Mouse (Mus musculus) bone marrow, adult 2 months (tissue): Measurements from ENCODE around the gene Fbl. TPM values are rescaled to one million over a fixed set of nuclear protein-coding genes. Genes with fewer than 3 reads are reported as not detected.
"Not testable (repeated sequence)": the region's sequence is repeated elsewhere in the genome, so short reads cannot be mapped to it uniquely, and the experiment has no call there.

Experiments used
- H3K27ac ChIP-seq: fragments of 200-500 bp; 2 replicates; pipeline ENCODE4 v1.5.1; 2012; ENCODE audit warnings: low read depth, mild to moderate bottlenecking, control low read depth, inconsistent platforms, low read length; ENCODE audit not compliant: control insufficient read depth, poor library complexity, insufficient read depth
- H3K4me1 ChIP-seq: fragments of 200-500 bp; 2 replicates; pipeline ENCODE4 v1.6.1; 2011; ENCODE audit warnings: low read length; ENCODE audit not compliant: control insufficient read depth, insufficient read depth
- H3K4me3 ChIP-seq: fragments of 200-500 bp; replicated peaks from 2 replicates; pipeline ENCODE3; 2011; ENCODE audit warnings: mild to moderate bottlenecking, low read depth, low read length, control low read depth; ENCODE audit not compliant: control insufficient read depth
- CTCF ChIP-seq: fragments of 200-500 bp; IDR thresholded peaks from 2 replicates; pipeline ENCODE4 v1.5.1; 2011; ENCODE audit warnings: low read length, control low read depth; ENCODE audit not compliant: control insufficient read depth, insufficient read depth
- POLR2A ChIP-seq: fragments of 200-500 bp; IDR thresholded peaks from 2 replicates; pipeline ENCODE4 v1.6.1; 2011; ENCODE audit warnings: low read depth, mild to moderate bottlenecking, control low read depth, low read length, borderline replicate concordance; ENCODE audit not compliant: control insufficient read depth
- WGBS: fragments of 180-500 bp; shearing (Covaris S2); methylation state at CpG from one replicate; pipeline ENCODE4 v1.1.7; 2018; 5-methylcytosine and 5-hydroxymethylcytosine counted together
- polyA plus RNA-seq: library from polyadenylated mRNA; stranded (reverse); fragments of >200 nt; gene quantifications from 2 replicates; pipeline ENCODE4 v1.2.4, GENCODE M21; 2011; ENCODE audit warnings: low replicate concordance; ENCODE audit not compliant: missing spikeins, insufficient read depth, insufficient read length

The Fbl gene
- polyA plus RNA-seq, 1 experiment, result 144 TPM

DNA sequence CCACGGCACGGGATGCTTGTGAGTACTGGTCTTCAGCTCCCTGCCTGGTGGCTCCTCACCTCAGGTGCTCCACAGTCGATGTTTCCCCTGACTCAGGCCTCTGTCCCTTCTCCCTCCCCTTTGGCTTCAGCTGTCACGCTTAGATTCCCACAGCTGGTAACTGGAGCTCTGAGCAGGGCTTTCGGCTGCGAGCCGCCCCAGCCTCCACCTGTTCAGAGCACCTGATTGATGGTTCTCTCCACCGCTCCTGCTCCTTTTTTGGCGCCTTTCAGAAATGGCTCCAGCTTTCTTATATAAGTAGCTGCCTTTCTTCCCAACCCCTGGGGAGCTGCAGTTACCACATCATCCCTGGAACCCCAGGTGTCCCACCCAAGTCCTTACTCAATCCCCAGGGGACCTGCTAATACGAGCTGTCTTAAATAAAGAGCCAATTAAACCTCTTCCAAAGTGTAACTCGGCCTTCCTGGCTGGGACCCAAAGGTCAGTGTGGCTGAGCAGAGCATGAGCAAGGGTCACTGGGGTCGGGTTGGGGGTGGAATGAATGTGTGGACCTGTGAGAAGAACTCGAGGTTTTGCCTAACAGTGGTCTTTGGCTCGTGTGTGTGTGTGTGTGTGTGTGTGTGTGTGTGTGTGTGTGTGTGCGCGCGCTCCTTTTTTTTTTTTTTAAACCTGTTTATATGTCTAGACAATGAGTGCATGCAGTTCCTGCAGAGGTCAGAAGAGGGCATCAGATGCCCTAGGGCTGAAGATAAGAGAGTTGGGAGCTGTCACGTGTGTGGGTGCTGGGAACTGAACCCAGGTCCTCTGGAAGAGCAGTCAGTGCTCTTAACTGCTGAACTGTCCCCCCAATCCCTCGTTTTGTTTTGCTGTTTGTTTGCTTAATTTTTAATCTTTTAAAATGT lies 33.9 kb downstream of the Fbl start:
- Histone ChIP-seq H3K27ac (no peak overlapping the region), H3K4me3 (no peak overlapping the region), H3K4me1 (no peaks in the 10 kb centered on the region)
- WGBS, result 71% methylated on average over 19 of the region's 19 CpGs
- no peak for TF ChIP-seq CTCF
- no peak for TF ChIP-seq POLR2A

- WGBS, result 71% methylated on average over 4 of the region's 4 CpGs
- H3K4me1 ChIP-seq, result no peaks in the 10 kb centered on the region
- TF ChIP-seq POLR2A (no peak), CTCF (no peak)
Measured at GRCm38 (mm10) chr7:28206044-28206600, 36.6 kb downstream of the Fbl start.

DNA sequence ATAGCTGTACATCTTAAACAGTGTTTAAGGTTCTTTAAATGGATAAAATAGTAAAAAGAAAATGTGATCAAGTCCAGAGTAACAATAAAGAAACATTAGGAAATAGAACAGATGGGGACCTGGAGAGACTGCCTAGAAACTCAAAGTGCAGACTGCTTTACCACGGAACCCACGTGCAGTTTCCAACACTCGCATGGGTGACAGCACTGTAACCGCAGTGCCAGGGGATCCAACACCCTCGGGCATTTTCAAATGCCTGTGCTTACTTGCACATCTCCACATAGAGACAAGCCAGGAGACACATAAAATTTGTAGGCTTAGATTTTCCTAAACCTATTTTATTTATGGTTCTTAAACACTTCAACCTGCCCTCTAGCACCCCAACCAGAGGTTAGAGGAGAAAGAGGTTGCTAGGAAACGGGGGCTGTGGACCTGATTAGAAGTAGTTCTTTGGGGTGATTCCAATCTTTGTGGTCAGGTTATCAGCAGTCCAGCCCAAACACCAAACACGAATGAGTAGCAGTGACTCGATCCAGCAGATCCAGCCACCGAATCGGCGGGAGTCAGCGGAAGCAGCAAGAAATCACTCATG lies 39.0 kb downstream of the Fbl start:
- TF ChIP-seq POLR2A (no peak), CTCF (no peak)
- peak overlapping the region; percentile 3 for H3K4me3 ChIP-seq
- 34% methylated on average over 12 of the region's 12 CpGs for WGBS
- no peak overlapping the region for H3K27ac ChIP-seq
- H3K4me1 ChIP-seq, result no peaks in the 10 kb centered on the region

More at GRCm38 (mm10) chr7:28206044-28206600, 36.6 kb downstream of the Fbl start:
- Histone ChIP-seq H3K4me3 (no peak overlapping the region), H3K27ac (no peak overlapping the region)

DNA sequence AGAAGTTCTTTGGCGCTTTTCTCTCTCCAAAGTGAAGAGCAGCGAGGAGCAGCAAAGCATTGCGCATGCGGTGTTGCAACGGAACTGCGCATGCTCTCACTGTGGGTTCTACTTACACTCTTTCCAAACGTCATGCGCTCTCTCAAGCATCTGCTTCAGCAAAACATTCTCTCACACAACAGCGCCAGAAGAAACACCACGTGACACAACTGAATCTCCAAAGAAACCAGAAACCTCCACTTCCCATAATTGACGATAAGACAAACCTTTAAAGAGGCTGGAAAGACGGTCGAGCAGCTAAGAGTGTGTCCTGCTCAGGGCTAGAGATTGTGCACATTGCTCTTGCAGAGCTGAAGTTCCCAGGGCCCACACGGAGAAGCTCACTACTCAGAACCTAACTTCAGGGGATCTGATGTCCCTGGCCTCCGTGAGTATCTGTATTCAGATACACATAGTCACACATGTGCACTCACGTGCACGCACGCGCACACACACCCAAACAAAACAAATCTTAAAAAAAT lies 39.5 kb downstream of the Fbl start:
- H3K4me3 ChIP-seq, result no peak overlapping the region
- no peak overlapping the region for H3K27ac ChIP-seq
- no peak for TF ChIP-seq CTCF
- no peak for TF ChIP-seq POLR2A
- no peaks in the 10 kb centered on the region for H3K4me1 ChIP-seq
- 44% methylated on average over 19 of the region's 19 CpGs for WGBS

GRCm38 (mm10) chr7:28210731-28211130 lies 41.2 kb downstream of the Fbl start:
- Histone ChIP-seq H3K27ac (no peak overlapping the region), H3K4me3 (no peak overlapping the region), H3K4me1 (no peaks in the 10 kb centered on the region)
- 50% methylated on average over 5 of the region's 5 CpGs for WGBS
- TF ChIP-seq POLR2A, result no peak
- TF ChIP-seq CTCF, result no peak

DNA sequence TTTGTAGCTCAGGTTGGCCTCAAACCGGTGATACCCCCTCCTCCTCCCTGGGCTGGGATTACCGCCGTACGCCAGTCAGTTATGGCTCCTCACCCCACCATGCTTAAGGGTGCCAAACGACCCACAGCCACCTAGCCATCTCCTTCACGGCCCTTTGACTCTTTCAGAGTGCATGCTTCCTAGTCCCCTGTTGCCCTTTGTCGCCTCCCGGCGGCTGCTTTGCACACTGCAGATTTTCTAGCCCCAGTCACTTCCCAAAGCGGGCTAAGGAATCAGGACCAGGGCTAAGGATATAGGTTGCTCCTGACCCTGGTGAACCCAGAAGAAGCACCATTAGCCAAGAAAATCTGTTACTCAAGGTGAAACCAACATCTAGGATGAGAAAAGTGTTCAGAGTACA lies 44.6 kb downstream of the Fbl start:
- H3K27ac ChIP-seq, result no peak overlapping the region
- H3K4me3 ChIP-seq, result no peak overlapping the region
- TF ChIP-seq POLR2A, result no peak
- peak; percentile 82 for TF ChIP-seq CTCF
- WGBS, result 12% methylated on average over 10 of the region's 10 CpGs
- no peaks in the 10 kb centered on the region for H3K4me1 ChIP-seq

GRCm38 (mm10) chr7:28215950-28216349 lies 46.4 kb downstream of the Fbl start:
- not testable (repeated sequence) for H3K27ac ChIP-seq, H3K4me3 ChIP-seq, H3K4me1 ChIP-seq
- 72% methylated on average over 2 of the region's 2 CpGs for WGBS

- H3K4me1 ChIP-seq, H3K27ac ChIP-seq, H3K4me3 ChIP-seq: not testable (repeated sequence)
- 92% methylated on average over 11 of the region's 13 CpGs for WGBS
Measured at GRCm38 (mm10) chr7:28217811-28218210, 48.3 kb downstream of the Fbl start.

GRCm38 (mm10) chr7:28218951-28219740 lies 49.6 kb downstream of the Fbl start:
- H3K4me1 ChIP-seq, H3K4me3 ChIP-seq, H3K27ac ChIP-seq: not testable (repeated sequence)
- WGBS, result 79% methylated on average over 20 of the region's 20 CpGs

GRCm38 (mm10) chr7:28226836-28227235 lies 57.3 kb downstream of the Fbl start:
- H3K27ac ChIP-seq, H3K4me3 ChIP-seq, H3K4me1 ChIP-seq: not testable (repeated sequence)
- WGBS, result 82% methylated on average over 4 of the region's 4 CpGs

- H3K4me1 ChIP-seq, H3K4me3 ChIP-seq, H3K27ac ChIP-seq: not testable (repeated sequence)
- 87% methylated on average over 4 of the region's 4 CpGs for WGBS
Measured at GRCm38 (mm10) chr7:28227421-28227820, 57.9 kb downstream of the Fbl start.
